Mouse (Mus musculus): Measurements from ENCODE around the gene Tinf2. TPM values are rescaled to one million over a fixed set of nuclear protein-coding genes. Genes with fewer than 3 reads are reported as not detected.

Gene Tinf2
- total RNA-seq (2014; rRNA removed) (7.7 and 8.5 TPM in 2 replicates), polyA plus RNA-seq (2012; rRNA removed) (8.1 and 8.2 TPM in 2 replicates)

- TF ChIP-seq POLR2A (IDR thresholded peaks at IDR 0.05; ENCODE audit: extremely low read depth, insufficient read depth, low read length) (no peak), CTCF (IDR thresholded peaks at IDR 0.05; ENCODE audit: low read depth, low read length) (peak; percentile 78)
- H3K27ac ChIP-seq (replicated peaks; ENCODE audit: insufficient read depth, low read depth, low read length): peak within 1 kb of the TSS; percentile 47
- peak within 1 kb of the TSS; percentile 77 for H3K4me3 ChIP-seq (ENCODE audit: insufficient read depth, low read depth, low read length)
- DNase-seq (ENCODE audit: extremely low read depth, low read depth, low spot score): peak; percentile 90
- H3K79me2 ChIP-seq (ENCODE audit: control insufficient read depth, insufficient read depth, low read length): no peaks in the 10 kb centered on the region
- peak within 1 kb of the TSS; percentile 70 for H3K9ac ChIP-seq (ENCODE audit: low read depth, low read length)
- WGBS: under 1% methylated on average over 66 of the region's 66 CpGs
- peaks cover 27% of the 10 kb centered on the region for H3K36me3 ChIP-seq (ENCODE audit: control insufficient read depth, insufficient read depth, low read length)
- peaks cover 6% of the 10 kb centered on the region for H3K4me1 ChIP-seq (ENCODE audit: control insufficient read depth, insufficient read depth, low read length)
- H3K27me3 ChIP-seq (ENCODE audit: control insufficient read depth, insufficient read depth, low read length): no peaks in the 10 kb centered on the region
Measured at GRCm38 (mm10) chr14:55681160-55682117, at the start of gene Tinf2. Gene Tinf2 (minus strand): TSS chr14:55681820.

DNA sequence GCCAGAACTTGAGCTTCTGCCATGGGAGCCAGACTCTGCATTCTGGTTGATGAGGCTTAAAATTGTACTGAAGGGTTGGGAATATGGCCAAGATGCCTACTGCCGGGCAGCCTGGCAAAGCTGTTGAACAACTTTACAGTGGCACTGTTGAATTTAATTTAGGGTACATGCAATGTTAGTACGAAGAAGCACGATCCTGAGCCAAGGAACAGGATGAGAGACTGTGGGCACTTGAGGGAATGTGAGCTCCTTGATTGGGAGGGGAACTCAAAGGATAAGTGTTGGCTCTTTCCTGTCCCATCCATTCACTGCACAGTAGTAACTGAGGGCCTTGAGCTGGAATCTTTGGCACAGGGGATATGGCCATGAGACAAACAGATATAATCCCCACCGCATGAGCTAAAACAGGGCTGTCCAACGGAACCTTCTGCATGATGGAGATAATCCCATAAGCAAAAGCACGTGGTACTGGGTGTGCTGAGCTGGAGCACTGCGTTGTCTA, 49.0 kb upstream of the Tinf2 start:
- 88% methylated on average over 7 of the region's 7 CpGs for WGBS
- Histone ChIP-seq H3K9ac (ENCODE audit: low read depth, low read length) (no peak overlapping the region), H3K27me3 (ENCODE audit: control insufficient read depth, insufficient read depth, low read length) (no peaks in the 10 kb centered on the region), H3K27ac (replicated peaks; ENCODE audit: insufficient read depth, low read depth, low read length) (no peak overlapping the region), H3K36me3 (ENCODE audit: control insufficient read depth, insufficient read depth, low read length) (no peaks in the 10 kb centered on the region), H3K4me1 (ENCODE audit: control insufficient read depth, insufficient read depth, low read length) (peaks cover 10% of the 10 kb centered on the region), H3K4me3 (ENCODE audit: insufficient read depth, low read depth, low read length) (no peak overlapping the region), H3K79me2 (ENCODE audit: control insufficient read depth, insufficient read depth, low read length) (no peaks in the 10 kb centered on the region)
- DNase-seq (ENCODE audit: extremely low read depth, low read depth, low spot score): no peak
- TF ChIP-seq CTCF (IDR thresholded peaks at IDR 0.05; ENCODE audit: low read depth, low read length) (no peak), POLR2A (IDR thresholded peaks at IDR 0.05; ENCODE audit: extremely low read depth, insufficient read depth, low read length) (no peak)

DNA sequence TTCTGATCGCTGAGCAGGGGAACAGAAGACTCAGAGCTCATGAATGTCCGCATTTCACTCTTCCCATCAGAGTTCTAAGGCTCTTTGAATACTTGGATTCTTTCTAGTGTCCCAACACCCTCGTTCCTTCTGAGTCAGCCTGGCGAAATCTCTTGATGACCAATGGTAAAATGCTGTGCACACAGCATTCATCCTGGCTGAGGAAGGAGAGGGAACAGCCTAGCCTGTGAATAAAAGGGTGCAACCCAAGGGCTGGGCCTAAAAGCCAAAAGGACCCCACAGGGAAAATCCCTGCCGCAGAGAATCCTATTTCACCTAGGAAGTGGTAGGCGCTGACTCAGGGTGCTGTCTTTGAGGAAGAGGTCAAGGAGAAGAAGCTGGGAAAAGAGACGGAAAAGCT, 48.5 kb upstream of the Tinf2 start:
- no peak for TF ChIP-seq POLR2A (IDR thresholded peaks at IDR 0.05; ENCODE audit: extremely low read depth, insufficient read depth, low read length)
- no peak for TF ChIP-seq CTCF (IDR thresholded peaks at IDR 0.05; ENCODE audit: low read depth, low read length)
- Histone ChIP-seq H3K79me2 (ENCODE audit: control insufficient read depth, insufficient read depth, low read length) (no peaks in the 10 kb centered on the region), H3K27ac (replicated peaks; ENCODE audit: insufficient read depth, low read depth, low read length) (no peak overlapping the region), H3K36me3 (ENCODE audit: control insufficient read depth, insufficient read depth, low read length) (no peaks in the 10 kb centered on the region), H3K27me3 (ENCODE audit: control insufficient read depth, insufficient read depth, low read length) (no peaks in the 10 kb centered on the region), H3K9ac (ENCODE audit: low read depth, low read length) (no peak overlapping the region), H3K4me1 (ENCODE audit: control insufficient read depth, insufficient read depth, low read length) (peaks cover 15% of the 10 kb centered on the region), H3K4me3 (ENCODE audit: insufficient read depth, low read depth, low read length) (no peak overlapping the region)
- no peak for DNase-seq (ENCODE audit: extremely low read depth, low read depth, low spot score)
- 89% methylated on average over 7 of the region's 7 CpGs for WGBS

DNA sequence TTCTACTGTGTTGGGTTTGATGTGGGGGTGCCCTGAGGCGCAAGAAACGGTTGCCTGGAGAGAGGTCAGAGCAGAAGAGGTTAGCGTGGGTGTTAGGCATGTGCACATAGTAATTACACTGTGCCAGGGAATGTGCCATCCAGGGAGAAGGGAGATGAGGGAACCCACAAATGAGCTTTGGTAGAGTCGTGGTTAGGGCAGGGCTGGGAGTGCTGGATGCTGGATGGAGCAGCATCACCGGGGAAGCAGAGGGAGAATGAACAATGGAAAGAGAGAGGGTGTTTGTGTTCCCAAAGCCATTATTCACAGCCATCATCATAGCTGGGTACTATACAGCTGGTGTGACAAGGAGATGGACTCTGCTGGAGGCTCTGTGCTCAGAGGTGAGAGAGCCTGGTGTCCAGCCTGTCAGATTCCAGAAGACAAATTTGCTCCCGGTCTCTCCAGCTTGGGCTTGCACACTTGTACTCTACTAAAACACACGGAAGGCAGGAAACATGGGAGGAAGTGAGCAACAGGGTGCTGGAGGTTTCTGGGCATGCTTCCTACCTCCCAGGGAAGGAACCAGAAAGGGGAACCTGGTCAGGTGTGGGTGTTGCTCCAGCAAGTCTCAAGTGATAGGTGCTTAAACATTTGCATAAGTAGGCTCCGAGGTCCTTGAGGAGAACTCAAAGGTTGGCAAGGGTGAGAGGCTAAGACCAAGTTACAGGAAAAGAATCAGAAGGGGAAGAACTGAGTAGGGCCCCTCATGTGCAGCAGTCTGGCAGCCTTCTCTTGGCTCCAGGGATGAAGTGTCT, 46.5 kb upstream of the Tinf2 start:
- Histone ChIP-seq H3K9ac (ENCODE audit: low read depth, low read length) (no peak overlapping the region), H3K4me1 (ENCODE audit: control insufficient read depth, insufficient read depth, low read length) (peaks cover 20% of the 10 kb centered on the region), H3K27ac (replicated peaks; ENCODE audit: insufficient read depth, low read depth, low read length) (no peak overlapping the region), H3K27me3 (ENCODE audit: control insufficient read depth, insufficient read depth, low read length) (no peaks in the 10 kb centered on the region), H3K4me3 (ENCODE audit: insufficient read depth, low read depth, low read length) (no peak overlapping the region), H3K79me2 (ENCODE audit: control insufficient read depth, insufficient read depth, low read length) (no peaks in the 10 kb centered on the region), H3K36me3 (ENCODE audit: control insufficient read depth, insufficient read depth, low read length) (no peaks in the 10 kb centered on the region)
- 80% methylated on average over 8 of the region's 8 CpGs for WGBS
- DNase-seq (ENCODE audit: extremely low read depth, low read depth, low spot score): no peak
- TF ChIP-seq CTCF (IDR thresholded peaks at IDR 0.05; ENCODE audit: low read depth, low read length) (no peak), POLR2A (IDR thresholded peaks at IDR 0.05; ENCODE audit: extremely low read depth, insufficient read depth, low read length) (no peak)

GRCm38 (mm10) chr14:55726261-55726660, 44.6 kb upstream of the Tinf2 start:
- no peak overlapping the region for H3K4me3 ChIP-seq (ENCODE audit: insufficient read depth, low read depth, low read length)
- peak; percentile 96 for DNase-seq (ENCODE audit: extremely low read depth, low read depth, low spot score)
- TF ChIP-seq POLR2A (IDR thresholded peaks at IDR 0.05; ENCODE audit: extremely low read depth, insufficient read depth, low read length) (no peak), CTCF (IDR thresholded peaks at IDR 0.05; ENCODE audit: low read depth, low read length) (no peak)
- H3K36me3 ChIP-seq (ENCODE audit: control insufficient read depth, insufficient read depth, low read length): no peaks in the 10 kb centered on the region
- no peaks in the 10 kb centered on the region for H3K79me2 ChIP-seq (ENCODE audit: control insufficient read depth, insufficient read depth, low read length)
- no peak overlapping the region for H3K9ac ChIP-seq (ENCODE audit: low read depth, low read length)
- peaks cover 25% of the 10 kb centered on the region for H3K4me1 ChIP-seq (ENCODE audit: control insufficient read depth, insufficient read depth, low read length)
- no peaks in the 10 kb centered on the region for H3K27me3 ChIP-seq (ENCODE audit: control insufficient read depth, insufficient read depth, low read length)
- H3K27ac ChIP-seq (replicated peaks; ENCODE audit: insufficient read depth, low read depth, low read length): peak overlapping the region; percentile 65
